Mouse (Mus musculus): Measurements from ENCODE around the gene Med18.
A peak's percentile ranks its signal among the peaks of the same experiment; 100 is the strongest.
"Not testable (repeated sequence)": the region's sequence is repeated elsewhere in the genome, so short reads cannot be mapped to it uniquely, and the experiment has no call there.

Gene Med18

GRCm38 (mm10) chr4:132421556-132421922, 42.2 kb downstream of the Med18 start:
- no peak for DNase-seq (ENCODE audit: low read depth)

GRCm38 (mm10) chr4:132420471-132420870, 43.2 kb downstream of the Med18 start:
- peak; percentile 63 for DNase-seq (ENCODE audit: low read depth)

GRCm38 (mm10) chr4:132415966-132416365, 47.8 kb downstream of the Med18 start:
- peak; percentile 53 for DNase-seq (ENCODE audit: low read depth)

GRCm38 (mm10) chr4:132413257-132413656, 50.5 kb downstream of the Med18 start:
- not testable (repeated sequence) for DNase-seq (ENCODE audit: low read depth)

- peak; percentile 78 for DNase-seq (ENCODE audit: low read depth)
These were observed 52.2 kb downstream of the Med18 start for GRCm38 (mm10) chr4:132411322-132412094.

GRCm38 (mm10) chr4:132409587-132410229, 54.0 kb downstream of the Med18 start:
- peak; percentile 59 for DNase-seq (ENCODE audit: low read depth)
